Mouse (Mus musculus) spleen, embryonic (tissue): Measurements from ENCODE around the gene Pigz.

Experiments used
- CTCF ChIA-PET: fragments of 350-600 bp; sonication (Branson Sonifier 250); formaldehyde crosslinking; loops from one replicate; lab custom pipeline; 2022; lab: Charles Lee

The Pigz gene

GRCm38 (mm10) chr16:31993946-31994345 is 60.3 kb downstream of the Pigz start:
- CTCF ChIA-PET = no interaction called here
